Mouse (Mus musculus): ENCODE measurements around the gene Pth1r. TPM values are rescaled to one million over a fixed set of nuclear protein-coding genes. Genes with fewer than 3 reads are reported as not detected.

Pth1r gene
- total RNA-seq, 2 experiments from 2014 or later: not detected

DNA sequence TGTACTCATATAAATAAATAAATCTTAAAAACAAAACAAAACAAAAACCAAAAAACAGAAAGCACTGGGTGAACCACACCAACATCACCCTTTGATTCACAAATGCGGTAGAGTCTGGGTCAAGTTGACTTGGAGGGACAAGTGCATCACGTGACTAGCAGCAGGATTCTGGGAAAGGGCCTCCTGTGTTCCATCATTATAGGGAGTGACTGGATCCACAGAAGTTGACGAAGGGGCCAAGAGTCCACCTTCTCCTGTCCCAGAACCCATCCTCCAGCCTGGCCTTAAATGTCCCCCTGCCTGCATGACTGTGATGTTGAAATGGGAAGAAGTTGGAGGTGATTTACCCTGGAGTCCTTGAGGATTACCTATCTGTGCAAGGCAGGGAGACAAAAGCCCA, 28.1 kb downstream of the Pth1r start:
- no peak for ATAC-seq (ENCODE audit: poor library complexity, severe bottlenecking)

DNA sequence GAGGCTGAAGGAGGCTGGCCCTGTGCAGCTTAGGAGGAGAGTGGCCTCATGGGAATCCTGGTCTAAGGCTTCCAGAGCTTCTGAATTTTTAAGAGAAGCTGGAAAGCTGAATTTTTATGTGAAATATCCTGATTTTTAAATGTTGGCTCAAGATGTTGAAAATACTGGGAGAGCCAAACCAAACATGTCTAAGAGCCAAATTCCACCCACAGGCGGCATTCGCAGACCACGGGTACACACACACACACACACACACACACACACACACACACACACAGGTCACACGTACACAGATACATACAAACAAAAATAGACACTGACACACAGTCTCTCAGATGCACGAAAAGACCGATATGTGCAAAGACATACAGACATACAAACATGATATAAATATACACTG, 28.9 kb downstream of the Pth1r start:
- ATAC-seq (ENCODE audit: poor library complexity, severe bottlenecking): no peak

DNA sequence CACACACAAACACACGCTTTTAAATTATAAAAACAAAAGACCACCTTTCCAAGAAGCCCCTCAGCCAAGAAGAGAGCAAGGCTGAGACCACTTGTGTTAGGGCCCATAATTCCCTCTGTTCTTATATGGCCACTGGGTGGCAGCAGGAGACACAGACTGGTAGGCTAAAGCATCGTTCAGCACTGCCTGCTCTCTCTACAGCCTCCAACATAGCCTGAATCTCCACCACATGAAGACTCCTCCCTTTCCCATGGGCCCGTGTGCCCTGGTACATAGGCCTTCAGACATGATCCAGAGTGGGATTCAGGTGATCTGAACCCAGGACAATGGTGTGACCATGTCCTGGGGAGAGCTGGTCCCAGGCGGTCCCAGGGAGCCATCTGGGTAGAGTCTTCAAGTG, 30.2 kb downstream of the Pth1r start:
- ATAC-seq (ENCODE audit: poor library complexity, severe bottlenecking): peak; percentile 71

DNA sequence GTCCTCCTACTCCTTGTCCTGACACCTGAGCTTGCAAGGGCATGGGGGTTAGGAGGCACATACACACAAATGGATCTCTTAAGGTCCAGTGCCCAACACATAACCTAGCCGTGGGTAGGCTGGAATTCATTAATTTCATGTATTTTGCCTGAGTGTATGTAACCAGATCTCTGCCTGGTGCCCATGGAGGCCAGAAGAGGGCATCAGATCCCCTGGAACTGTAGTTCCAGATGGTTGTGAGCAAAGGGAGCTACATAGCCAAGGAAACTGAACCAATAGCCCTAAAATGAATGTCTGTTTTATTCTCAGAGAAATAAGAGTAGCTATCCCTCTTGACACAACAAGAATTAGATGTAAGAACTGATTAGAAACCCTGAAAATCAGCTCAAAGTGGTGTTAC, 31.5 kb downstream of the Pth1r start:
- no peak for ATAC-seq (ENCODE audit: poor library complexity, severe bottlenecking)

DNA sequence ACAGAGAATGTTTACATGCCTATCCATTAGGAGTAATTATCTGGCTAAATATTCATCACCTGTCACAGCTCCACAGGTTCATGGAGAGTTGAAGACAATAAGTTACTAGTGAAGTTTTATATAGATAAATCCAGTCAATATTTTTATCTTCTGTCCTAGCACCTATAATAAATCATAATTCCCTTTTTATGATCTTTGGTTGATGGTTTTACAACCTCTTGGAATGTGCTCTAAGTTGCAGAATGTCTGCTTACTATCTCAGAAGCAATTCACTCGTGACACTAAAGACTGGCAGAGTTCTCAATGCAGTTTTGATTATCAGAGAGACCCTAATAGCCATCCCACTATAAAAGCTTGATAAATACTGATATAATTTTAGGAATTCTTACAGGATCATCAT, 33.6 kb downstream of the Pth1r start:
- no peak for ATAC-seq (ENCODE audit: poor library complexity, severe bottlenecking)

DNA sequence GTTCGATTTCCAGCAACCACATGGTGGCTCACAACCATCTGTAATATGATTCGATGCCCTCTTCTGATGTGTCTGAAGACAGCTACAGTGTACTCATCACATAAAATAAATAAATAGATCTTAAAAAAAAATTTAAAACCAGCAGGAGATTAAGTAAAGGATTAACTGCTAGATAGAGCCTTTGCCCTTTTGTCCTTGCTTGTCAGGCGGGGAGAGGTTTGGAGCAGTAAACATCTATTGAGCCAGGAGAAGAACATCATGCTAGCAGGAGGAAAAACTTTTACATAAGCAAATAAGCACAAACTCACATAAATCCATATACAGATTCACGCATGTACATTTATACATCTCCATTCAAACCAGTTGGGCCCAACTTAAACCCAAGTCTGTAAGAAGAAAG, 34.4 kb downstream of the Pth1r start:
- no peak for ATAC-seq (ENCODE audit: poor library complexity, severe bottlenecking)

DNA sequence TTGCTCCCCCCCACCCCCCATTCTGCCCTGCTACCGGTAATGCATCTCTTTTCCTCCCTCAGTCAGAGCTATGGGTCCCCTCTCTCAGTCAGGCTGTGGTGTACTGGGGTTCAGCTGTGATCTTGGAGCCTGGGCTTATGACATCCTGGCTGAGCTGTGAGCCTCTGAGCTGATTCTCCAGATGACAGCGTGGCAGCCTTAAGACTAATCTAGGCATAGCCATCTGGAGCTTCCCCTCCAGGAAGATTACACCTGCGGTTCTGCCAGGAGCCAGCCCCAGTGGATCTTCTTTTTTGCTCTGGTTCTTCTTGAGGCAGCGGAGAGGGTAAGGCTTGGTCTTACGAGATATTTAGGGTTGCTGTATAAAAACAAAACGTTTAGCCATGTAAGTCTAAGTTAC, 34.9 kb downstream of the Pth1r start:
- ATAC-seq (ENCODE audit: poor library complexity, severe bottlenecking): no peak

DNA sequence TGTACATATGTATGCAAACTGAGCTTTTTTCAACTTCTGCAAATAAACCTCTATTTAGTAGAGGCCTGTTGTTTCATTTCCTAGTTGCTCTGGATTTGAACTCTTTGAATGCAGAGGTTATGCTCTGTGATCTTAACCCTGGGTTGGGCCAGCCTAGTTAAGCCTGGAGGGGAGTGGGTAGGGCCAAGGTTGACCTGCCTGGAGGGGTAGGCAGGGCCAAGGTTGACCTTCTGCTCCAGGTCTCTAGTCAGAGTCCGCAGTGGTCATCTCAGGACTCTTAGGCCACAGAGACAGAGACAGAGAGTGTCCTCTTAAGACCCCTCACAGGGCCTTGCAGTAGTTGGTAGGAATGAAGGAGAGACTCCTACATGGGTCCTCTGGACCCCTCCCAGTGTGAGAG, 35.4 kb downstream of the Pth1r start:
- ATAC-seq (ENCODE audit: poor library complexity, severe bottlenecking): no peak

DNA sequence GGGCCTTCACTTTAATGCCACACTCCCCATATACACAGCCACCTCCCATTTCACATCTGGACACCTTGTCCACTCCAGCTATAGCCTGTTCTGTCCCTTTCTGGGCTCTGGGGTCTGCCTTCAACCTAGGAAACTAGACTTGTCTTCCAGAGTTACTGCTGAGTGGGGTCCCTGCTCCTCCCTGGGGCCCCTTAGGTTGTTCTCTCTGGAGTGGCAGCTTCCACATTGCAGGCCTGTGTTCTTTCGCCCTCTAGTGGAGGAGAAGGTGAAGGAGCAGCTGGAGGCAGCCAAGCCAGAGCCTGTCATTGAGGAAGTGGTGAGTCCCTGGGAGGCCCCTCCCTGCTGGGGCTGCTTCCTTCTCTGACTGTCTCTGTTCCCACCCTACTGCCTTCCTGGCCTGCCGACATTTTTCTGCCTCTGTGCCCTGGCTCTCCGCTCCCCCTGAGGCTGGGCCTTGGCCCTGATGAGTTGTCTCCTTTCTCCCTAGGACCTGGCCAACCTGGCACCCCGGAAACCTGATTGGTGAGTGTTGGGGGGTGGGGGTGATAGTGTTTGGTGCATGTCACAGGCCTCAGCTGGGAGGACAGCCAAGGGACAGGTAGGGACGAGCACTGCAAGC, 37.2 kb downstream of the Pth1r start:
- ATAC-seq (ENCODE audit: poor library complexity, severe bottlenecking): peak; percentile 97

DNA sequence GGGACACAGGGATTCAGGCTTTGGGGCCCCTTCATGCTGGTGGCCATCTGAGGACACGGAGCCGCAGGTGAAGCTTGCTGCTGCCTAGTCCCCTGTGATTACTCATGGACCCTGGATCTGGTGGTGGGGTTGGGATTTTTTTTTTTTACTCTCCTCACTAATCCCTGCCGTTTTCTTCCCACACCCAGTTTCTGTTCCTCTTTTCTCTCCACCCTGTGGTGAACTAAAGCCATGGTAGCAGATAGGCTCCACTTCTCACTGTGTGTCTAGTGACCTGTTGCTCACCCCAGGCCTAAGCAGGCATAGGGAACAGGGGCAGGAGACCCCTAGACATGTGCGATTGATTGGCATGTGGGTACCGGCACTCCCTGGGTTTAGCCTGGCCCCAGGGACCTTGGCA, 40.2 kb downstream of the Pth1r start:
- ATAC-seq (ENCODE audit: poor library complexity, severe bottlenecking): peak; percentile 68

DNA sequence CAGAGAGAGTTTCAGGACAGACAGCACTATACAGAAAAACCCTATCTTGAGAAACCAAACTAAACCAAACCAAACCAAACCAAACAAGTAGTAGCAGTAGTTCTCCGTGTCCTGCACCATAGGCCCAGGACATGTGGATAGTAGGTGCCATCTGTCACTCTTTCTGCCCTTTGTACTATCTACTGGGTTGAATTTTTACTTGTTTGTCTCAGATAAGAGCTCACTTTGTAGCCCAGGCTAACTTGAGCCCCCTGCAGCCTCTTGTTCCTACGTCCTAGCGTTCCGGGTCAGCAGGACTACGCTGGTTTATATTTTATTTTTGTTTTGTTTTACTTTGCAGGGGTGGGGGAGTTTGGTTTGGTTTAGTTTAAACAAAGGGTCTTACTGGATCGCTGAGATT, 43.0 kb downstream of the Pth1r start:
- no peak for ATAC-seq (ENCODE audit: poor library complexity, severe bottlenecking)

DNA sequence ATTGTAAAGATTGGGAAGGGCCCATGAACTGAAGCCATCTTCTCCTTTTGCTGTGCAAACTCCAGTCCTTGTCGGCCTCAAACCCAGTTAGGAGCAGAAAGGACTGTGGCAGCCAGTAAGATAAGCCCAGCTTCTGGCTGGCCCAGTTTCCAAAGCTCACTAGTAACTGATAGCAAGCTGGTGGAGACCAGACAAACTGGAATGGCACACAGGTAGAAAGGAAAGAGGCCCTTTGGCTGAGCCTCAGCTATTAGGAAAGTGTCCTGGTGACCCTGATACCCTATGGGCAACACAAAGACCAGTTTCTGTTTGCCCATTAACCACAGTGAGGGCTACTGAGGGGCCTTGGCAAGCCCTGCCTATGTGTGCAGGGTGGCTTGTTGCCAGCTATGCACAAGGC, 44.1 kb downstream of the Pth1r start:
- ATAC-seq (ENCODE audit: poor library complexity, severe bottlenecking): no peak

DNA sequence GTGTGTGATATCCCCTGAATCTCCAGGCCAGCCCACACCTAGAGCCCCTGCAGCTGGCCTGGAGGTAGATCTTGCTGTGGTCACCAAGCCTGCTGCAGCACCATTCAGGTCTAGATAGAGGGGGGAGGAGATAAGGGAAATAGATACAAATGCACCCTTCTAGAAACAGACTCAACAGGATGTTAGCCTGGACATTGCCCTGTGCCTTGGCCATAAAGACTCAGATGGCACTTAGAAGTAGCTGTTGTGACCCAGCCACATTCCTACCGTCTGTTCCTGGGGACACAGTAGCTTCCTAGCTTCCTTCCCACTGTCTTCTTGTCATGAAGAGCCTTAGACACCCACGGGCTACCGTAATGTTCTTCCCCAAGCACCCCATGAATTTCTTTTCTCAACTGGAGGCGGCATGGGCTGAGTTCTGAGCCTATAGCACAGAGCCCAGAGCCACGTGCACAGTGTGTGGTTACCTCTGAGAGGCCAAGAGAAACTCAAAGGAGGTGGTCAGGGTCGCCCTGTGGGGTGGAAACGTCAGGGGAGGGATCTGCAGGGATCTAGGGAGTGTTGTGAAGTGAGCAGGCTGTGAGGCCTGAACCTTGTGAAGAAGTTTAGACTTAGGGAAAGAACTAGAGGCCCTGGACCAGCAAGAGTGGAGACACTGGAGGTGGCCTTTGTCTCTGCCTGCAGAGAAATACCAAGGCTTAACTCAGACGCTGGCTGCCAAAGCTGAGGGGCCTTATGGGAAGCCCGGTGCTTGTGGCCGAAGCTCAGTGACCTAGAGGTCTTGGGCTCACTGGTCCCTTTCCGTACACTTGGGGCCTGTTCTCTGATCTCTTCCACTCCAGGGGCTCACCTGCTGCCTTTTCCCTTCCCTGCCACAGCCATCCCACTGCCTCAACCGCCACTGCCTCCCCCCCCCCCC, 45.6 kb downstream of the Pth1r start:
- no peak for ATAC-seq (ENCODE audit: poor library complexity, severe bottlenecking)

DNA sequence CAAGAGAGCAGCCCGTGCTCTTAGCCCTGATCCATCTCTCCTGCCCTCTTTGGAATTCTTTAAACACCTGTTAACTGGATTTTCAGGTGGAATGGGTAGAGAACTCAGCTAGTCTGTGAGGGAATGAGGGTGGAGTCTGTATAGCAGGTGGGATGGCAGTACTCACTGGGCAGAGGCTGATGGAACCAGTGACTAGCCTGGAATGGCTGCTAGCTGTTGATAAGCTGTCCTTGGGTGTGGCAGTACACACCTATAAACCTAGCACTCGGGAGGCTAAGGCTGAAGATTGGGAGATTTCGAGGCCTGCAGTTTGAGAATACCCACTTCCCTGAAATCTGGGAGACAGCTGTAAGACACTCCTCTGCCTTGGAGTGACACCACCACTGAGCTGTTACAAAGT, 47.4 kb downstream of the Pth1r start:
- no peak for ATAC-seq (ENCODE audit: poor library complexity, severe bottlenecking)

DNA sequence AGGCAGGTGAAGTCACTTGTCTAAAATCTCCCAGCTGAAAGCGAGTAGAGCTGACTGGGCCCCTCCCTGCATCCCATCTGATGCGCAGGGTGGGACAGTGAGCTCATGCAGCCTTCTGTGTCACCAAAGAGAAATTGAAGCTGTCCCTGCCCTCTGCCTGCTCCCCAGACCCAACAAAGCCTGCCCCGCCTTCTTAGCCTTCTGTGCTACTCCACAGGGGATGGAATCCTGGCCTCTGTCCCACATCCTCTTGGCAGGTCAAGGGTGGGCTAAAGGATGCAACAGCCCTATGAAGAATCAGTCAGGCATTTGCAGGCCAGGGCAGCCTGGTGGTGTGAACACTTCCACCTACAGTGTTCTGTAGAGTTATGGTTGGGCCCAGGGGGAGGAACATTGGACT, 49.5 kb downstream of the Pth1r start:
- no peak for ATAC-seq (ENCODE audit: poor library complexity, severe bottlenecking)

DNA sequence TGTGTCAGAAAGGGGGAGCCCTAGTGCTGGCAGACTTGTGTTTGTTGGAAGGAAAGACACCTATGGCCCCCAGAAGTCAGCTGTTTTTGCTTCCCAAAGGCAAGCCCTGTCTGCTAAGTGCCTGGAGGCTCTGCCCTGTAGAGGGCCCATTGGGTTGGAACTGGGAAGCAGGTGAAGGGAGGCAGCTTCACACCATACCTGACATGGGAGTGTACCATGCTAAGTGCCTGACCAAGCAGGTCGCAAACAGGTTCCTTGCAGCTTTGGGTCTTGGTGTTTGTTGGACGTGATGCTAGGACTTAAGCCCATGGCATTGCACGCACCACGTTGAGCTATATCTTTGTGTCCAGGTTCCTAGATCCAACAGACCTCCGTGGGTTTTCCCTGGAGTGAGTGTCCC, 50.5 kb downstream of the Pth1r start:
- no peak for ATAC-seq (ENCODE audit: poor library complexity, severe bottlenecking)

DNA sequence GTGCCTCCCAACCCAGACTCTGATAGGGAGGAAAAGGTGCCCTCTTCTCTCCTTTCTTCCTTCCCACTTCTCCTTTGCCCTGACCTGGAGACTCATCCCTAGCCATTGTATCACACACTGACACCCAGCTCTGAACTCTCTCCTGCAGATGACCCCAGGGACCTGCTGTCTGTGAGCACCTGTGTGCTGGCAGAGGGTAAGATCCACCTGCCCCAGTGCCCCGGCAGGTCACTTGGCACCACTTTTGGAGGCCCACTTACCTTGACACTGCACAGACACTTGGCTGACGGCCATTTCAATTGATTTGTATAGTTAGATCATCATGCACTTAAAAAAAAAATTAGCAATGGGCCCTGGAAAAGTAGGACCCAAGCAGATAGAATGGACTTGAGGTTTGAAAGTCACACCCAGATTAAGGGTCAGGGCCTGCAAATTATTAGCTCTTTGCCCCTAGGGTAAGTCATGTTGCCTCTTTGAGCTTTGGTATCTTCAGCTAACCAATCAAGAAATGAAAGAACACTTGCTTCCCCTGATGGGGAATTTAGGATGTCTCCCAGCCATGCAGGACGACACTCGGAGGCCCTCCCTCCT, 51.7 kb downstream of the Pth1r start:
- no peak for ATAC-seq (ENCODE audit: poor library complexity, severe bottlenecking)

DNA sequence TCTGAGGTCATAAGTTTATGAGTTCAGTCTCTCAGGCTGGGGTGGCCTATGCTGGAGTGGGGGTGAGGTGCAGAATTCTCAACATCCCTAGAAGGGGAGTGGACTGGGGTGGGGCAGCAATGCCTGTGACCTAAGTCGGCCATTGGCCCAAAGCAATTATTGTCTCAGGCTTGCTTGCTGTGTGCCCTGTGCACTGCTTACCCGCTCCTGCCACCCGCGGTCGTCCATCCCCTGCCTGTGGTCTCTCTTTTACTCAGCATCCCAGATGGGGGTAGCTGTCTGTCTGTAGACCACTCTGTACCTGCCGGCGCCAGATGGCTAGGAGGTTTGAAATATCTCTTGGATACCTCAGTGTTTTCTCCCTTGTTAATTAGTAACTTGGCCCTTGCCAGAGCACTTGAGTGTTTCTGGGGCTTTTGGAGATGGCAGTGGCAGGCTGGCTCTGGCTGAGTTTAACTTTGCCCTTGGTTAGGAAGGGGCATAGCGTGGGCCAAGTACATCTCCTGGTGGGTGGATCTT, 57.6 kb downstream of the Pth1r start:
- ATAC-seq (ENCODE audit: poor library complexity, severe bottlenecking): no peak

DNA sequence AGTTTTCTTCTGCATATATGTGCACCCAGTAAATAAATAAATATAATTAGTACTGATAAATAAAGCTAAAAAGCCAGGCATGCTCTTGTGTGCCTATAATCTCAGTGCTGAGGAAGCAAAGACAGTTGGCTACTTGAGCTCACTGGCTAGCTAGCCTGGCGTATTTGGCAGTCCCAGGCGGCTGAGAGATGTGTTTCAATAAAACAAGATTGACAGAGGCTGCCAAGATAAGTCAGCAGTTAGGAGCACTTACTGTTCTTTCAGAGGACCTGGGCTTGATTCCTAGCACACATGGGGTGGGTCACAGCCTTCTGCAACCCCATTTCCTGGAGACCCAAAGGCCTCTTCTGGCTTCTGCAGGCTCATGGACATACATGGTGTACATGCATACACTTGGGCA, 59.1 kb downstream of the Pth1r start:
- ATAC-seq (ENCODE audit: poor library complexity, severe bottlenecking): no peak

DNA sequence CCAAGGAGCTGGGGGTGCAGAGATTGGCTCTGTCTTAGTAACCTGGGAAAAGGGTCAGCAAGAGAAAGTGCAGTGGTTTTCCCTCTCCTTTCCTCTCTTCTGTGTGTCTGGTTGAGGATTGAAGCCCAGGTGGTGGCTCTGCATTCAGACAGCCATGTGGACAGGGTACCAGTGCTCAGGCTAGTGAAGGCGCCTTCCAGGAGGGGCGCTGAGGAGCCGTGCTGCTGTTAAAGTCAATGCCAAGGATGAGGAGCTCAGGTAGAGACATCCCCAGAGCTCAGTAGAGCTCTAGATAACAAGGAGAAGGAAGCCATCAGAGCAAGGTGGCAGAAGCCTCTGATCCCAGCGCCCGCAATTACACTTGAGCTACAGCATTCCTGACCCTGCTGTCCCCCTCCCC, 59.9 kb downstream of the Pth1r start:
- ATAC-seq (ENCODE audit: poor library complexity, severe bottlenecking): no peak

DNA sequence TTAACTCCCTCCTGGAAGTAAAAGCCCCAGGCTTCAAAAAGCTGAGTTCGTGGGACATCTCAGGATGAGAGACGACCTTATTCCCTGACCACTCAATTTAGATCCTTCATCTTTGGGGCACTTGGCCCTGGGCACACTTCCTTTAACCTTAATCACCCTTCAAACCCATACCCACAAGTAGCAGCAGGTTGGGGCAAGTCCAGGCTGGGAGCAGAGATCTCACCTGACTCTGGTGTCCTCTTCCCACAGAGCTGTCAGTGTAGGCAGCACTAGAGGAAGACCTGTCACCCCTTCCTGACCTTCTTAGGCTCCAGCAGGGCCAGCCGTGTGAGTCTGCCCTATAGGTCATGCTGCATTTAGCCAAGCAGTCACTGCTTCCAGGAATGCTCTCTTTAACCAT, 60.5 kb downstream of the Pth1r start:
- ATAC-seq (ENCODE audit: poor library complexity, severe bottlenecking): no peak

DNA sequence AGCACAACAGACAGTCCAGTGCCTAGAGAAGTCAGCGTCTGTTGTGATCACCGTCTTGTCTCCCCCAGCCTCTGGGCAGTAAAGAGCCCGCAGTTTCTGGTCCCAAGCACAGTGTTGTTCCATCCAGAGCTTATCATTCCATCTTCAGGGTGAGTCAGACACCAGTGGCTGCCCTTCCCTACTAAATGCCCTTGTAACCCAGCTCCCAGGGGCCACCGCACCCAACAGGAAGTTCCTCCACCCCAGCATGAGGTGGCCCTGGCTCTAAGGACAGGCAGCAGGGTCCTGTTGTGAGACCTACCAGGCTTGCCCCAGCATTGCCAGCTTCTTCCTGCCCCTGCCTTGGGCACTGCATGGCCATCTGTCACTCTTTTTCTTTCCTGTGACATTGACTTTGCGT, 61.4 kb downstream of the Pth1r start:
- ATAC-seq (ENCODE audit: poor library complexity, severe bottlenecking): peak; percentile 80
